Mouse (Mus musculus) bone marrow, adult 2 months (tissue): Measurements from ENCODE around the gene Celsr1.

Experiments used
- CTCF ChIP-seq: fragments of 200-500 bp; IDR thresholded peaks from 2 replicates; pipeline ENCODE4 v1.5.1; 2011; ENCODE audit warnings: low read length, control low read depth; ENCODE audit not compliant: control insufficient read depth, insufficient read depth
- POLR2A ChIP-seq: fragments of 200-500 bp; IDR thresholded peaks from 2 replicates; pipeline ENCODE4 v1.6.1; 2011; ENCODE audit warnings: low read depth, mild to moderate bottlenecking, control low read depth, low read length, borderline replicate concordance; ENCODE audit not compliant: control insufficient read depth

DNA sequence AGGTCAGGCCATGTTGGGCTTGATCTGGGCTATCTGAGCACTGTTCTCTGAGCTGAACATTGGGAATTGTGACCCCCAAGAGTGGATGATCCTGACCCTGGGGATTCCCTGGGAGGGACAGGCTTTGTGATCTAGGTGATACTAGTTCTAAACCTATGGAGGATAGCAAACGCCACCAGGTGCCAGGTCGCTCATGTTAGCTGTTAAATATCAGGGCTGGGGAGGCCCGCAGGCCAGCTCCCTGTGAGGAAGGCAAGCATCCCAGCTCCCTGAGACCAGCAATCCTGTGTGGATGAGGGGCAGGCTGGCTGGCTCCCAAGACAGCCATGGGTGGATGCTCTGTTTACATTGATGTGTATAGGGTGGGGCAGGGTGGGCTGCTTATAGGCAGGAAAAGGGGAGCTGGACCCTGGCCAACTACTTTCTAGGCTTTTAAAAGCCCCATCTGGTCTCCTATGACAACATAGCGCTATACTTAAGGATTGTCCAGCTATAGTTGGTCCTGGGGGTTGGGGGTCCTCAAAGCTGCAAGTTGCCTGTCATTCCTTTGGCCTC lies 34.4 kb upstream of the Celsr1 start:
- no peak for TF ChIP-seq POLR2A
- TF ChIP-seq CTCF: no peak
